Mouse (Mus musculus) small intestine, adult 2 months (tissue): ENCODE results near the gene Cd300ld5.

Source experiments
- CTCF ChIP-seq: fragments of 200-500 bp; IDR thresholded peaks from 2 replicates; pipeline ENCODE4 v1.5.1; 2012; ENCODE audit warnings: low read depth, mild to moderate bottlenecking, control low read depth, inconsistent platforms, low read length, moderate library complexity, mixed read lengths; ENCODE audit not compliant: insufficient replicate concordance, insufficient read length; ENCODE audit errors: extremely low read depth
- POLR2A ChIP-seq: fragments of 200-500 bp; IDR thresholded peaks from 2 replicates; pipeline ENCODE4 v1.6.1; 2012; ENCODE audit warnings: low read depth, mild to moderate bottlenecking, control low read depth, inconsistent platforms, low read length, moderate library complexity

- no peak for TF ChIP-seq CTCF
- no peak for TF ChIP-seq POLR2A
Measured at GRCm38 (mm10) chr11:115084595-115084994, 47.0 kb upstream of the Cd300ld5 start.
